1 mouse cellular context compared by ENCODE assay signal in the genomic region with DNA sequence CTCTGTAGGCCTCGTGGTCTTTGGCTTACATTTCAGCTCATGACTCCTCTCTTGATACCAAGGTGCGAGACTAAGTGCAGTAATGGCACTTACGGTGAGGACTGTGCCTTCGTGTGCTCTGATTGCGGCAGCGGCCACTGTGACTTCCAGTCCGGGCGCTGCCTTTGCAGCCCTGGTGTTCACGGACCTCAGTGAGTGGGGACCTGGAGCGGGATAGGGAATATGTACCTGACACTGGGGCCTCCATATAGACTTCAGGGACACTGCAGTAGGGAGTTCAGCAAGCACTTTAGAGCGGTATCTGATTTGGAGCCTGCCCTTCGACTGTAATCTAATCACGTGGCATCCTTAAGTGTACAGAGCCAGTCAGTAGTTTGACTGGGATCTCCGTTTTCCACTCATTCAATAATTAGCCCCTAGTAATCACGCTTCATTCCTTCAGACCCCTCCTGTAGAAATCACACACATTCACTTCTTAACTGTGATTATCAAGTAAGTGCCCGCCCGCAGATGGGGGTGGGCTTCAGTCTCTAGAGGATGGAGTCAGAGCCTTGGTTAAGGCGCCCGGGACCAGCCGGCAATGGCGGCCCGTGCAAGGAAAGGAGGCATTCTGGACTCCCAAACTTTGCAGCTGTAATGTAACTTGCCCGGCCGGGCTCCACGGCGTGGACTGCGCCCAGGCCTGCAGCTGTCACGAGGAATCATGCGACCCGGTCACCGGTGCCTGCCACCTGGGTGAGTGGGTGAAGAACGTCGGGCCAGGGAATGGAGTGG.
TF ChIP-seq lines count a peak whose summit lies in the region.

No protein-coding gene starts in this region.

TF ChIP-seq in MEL, 35 proteins besides CTCF, POLR2A, EP300 and RAD21:
- TF ChIP-seq NELFE (IDR thresholded peaks at IDR 0.05; ENCODE audit: low read depth, low read length): no peak
- no peak for TF ChIP-seq E2F4 (IDR thresholded peaks at IDR 0.05; ENCODE audit: borderline replicate concordance, low read depth, low read length)
- TF ChIP-seq TAL1 (IDR thresholded peaks at IDR 0.05; ENCODE audit: low read length): no peak
- TF ChIP-seq POLR2AphosphoS2 (IDR thresholded peaks at IDR 0.05; ENCODE audit: low read length): no peak
- no peak for TF ChIP-seq SMC3 (IDR thresholded peaks at IDR 0.05; ENCODE audit: low read depth, low read length)
- TF ChIP-seq CHD1 (IDR thresholded peaks at IDR 0.05; ENCODE audit: low read depth, low read length): no peak
- TF ChIP-seq USF1 (IDR thresholded peaks at IDR 0.05; ENCODE audit: low read depth, low read length): no peak
- no peak for TF ChIP-seq CHD2 (IDR thresholded peaks at IDR 0.05; ENCODE audit: low read length)
- TF ChIP-seq TBP (IDR thresholded peaks at IDR 0.05; ENCODE audit: low read depth, low read length): no peak
- no peak for TF ChIP-seq HCFC1 (IDR thresholded peaks at IDR 0.05; ENCODE audit: low read depth, low read length)
- TF ChIP-seq MYC (IDR thresholded peaks at IDR 0.05; ENCODE audit: low read depth, low read length): no peak
- no peak for TF ChIP-seq GATA1 (IDR thresholded peaks at IDR 0.05; ENCODE audit: low read depth, low read length)
- TF ChIP-seq ZMIZ1 (IDR thresholded peaks at IDR 0.05; ENCODE audit: low read depth, low read length): no peak
- no peak for TF ChIP-seq MXI1 (IDR thresholded peaks at IDR 0.05; ENCODE audit: low read depth, low read length)
- TF ChIP-seq ELF1 (IDR thresholded peaks at IDR 0.05; ENCODE audit: low read depth, low read length): no peak
- no peak for TF ChIP-seq KAT2A (conservative IDR thresholded peaks at IDR 0.05; ENCODE audit: low read depth, low read length)
- no peak for TF ChIP-seq ZKSCAN1 (IDR thresholded peaks at IDR 0.05; ENCODE audit: low read depth, low read length)
- no peak for TF ChIP-seq UBTF (IDR thresholded peaks at IDR 0.05; ENCODE audit: borderline replicate concordance, insufficient read depth, low read depth, low read length)
